Mouse (Mus musculus) central nervous system, embryonic 14 days (tissue): Measurements from ENCODE around the gene Arfrp1. TPM values are rescaled to one million over a fixed set of nuclear protein-coding genes. Genes with fewer than 3 reads are reported as not detected.

Experiments
- polyA plus RNA-seq: library from polyadenylated mRNA; depleted of rRNA; stranded (reverse); fragments of >200 nt; gene quantifications from 2 replicates; pipeline ENCODE4 v1.2.3, GENCODE M21; 2012; rRNA removed

Arfrp1 gene
- polyA plus RNA-seq, result 106 and 119 TPM in 2 replicates

DNA sequence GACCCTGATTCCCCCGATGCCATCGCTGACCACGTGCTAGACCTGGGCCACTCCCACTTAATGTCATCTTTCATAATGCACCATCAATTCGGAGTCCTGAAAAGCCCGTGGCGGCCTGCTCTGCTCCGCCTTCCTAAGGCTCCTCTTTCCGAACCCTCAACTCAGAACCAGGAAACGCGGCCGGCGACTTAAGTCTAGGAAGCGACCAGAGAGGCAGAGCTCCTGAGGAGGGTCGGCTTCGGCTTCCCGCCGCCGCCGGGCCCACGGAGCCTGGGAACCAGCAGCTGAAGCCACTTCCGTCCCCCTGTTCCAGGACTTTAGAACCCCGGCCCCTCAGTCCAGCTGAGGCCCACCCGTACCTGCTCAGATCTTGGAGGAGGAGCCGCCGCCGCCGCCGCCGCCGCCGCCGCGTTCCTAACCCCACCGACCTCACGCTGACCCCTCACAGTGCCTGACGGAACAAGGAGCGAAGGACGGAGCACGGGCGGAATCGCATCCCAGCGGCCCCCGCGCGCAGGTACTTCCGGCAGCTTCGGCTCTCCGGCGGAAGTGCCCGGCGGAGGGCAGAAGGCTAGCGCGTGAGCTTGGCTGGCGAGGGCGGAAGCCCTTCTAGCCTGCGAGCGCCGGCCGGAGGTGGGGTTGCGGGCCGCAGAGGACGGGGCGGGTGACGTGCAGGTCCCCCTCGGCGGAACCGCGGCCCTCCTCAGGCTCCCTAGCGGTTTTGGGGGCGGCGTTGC is at the start of gene Arfrp1, which contains the start of gene Zgpat:
Gene Arfrp1, minus strand, starts transcription at position 545 of the 737 bp plus-strand sequence.
Gene Zgpat, plus strand, starts transcription at position 69 of the 737 bp plus-strand sequence.

DNA sequence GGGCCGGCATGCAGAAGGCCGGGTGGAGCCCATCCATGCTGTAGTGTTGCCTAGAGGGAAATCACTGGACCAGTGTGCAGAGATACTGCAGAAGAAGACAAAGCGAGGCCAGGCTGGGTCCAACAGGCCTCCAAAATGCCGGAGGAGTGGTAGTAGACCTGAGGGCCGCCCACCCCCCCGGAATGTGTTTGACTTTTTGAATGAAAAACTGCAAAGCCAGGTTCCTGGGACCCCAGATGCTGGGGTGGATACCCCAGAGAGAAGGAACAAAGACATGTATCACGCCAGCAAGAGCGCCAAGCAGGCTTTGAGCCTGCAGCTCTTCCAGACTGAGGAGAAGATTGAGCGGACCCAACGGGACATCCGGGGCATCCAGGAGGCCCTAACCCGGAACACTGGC is 14.6 kb upstream of the Arfrp1 start, which contains the start of gene Lime1:
Gene Lime1, plus strand, starts transcription at position 301 of the 400 bp plus-strand sequence.

GRCm38 (mm10) chr2:181319248-181320102 is 45.7 kb downstream of the Arfrp1 start, which contains the start of gene Rtel1:
Rtel1 (plus strand) TSS chr2:181319739.

DNA sequence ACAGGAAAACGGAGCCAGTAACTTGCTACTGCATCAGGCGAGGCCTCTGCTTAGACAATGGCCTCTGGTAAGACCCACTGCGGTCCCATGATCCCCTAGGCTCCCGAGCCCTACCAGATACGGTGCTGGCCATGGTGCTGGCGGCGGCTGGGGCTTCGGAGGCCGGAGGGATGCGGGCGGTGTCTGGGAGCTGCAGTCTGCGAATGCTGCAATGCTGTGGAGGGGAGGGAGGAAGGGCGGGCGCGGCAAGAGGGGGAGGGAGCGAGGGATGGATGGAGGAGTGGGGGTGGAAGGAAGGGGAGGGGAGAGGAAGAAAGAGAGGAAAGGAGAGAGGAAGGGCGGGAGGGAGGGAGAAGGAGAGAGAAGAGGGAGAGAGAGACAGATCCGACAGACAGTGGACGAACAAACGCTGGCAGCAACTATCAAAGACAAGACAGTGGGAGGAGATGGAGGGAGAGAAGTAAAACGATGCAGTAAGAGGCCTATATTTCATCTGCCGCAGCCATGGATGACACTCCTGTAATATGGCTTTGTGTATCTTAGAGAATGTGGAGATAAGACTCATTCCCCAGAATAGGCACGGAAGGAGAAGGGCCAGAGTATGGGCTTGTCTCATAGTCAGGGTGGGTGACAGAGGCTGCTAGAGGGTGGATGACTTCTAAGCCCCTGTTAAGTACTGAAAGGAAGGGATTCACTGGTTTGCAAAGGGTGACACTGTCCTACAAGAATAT is 51.0 kb downstream of the Arfrp1 start, which contains the start of gene Stmn3:
Gene Stmn3, minus strand, starts transcription at position 421 of the 731 bp plus-strand sequence.

Other genes starting within 250 kb of the Arfrp1 start
- gene Kcnq2, start 230.1 kb downstream of the Arfrp1 start, polyA plus RNA-seq, result 66.5 and 69.9 TPM in 2 replicates
- gene Eef1a2, start 208.4 kb downstream of the Arfrp1 start, polyA plus RNA-seq, result 86.1 and 90.0 TPM in 2 replicates
- 247 and 280 TPM in 2 replicates for gene Ppdpf, start 178.2 kb downstream of the Arfrp1 start, polyA plus RNA-seq
- gene Ptk6, start 162.6 kb downstream of the Arfrp1 start, polyA plus RNA-seq, result 0.02 and 0.03 TPM in 2 replicates
- 0.15 and 0.21 TPM in 2 replicates for gene Srms, start 152.2 kb downstream of the Arfrp1 start, polyA plus RNA-seq
- gene Fndc11, start 145.4 kb downstream of the Arfrp1 start, polyA plus RNA-seq, result 0.07 and 0.09 TPM in 2 replicates
- 2.3 and 3.6 TPM in 2 replicates for gene Helz2, start 123.4 kb downstream of the Arfrp1 start, polyA plus RNA-seq
- 32.1 and 35.0 TPM in 2 replicates for gene Gmeb2, start 77.4 kb downstream of the Arfrp1 start, polyA plus RNA-seq
- 686 and 740 TPM in 2 replicates for gene Stmn3, start 50.9 kb downstream of the Arfrp1 start, polyA plus RNA-seq
- gene Rtel1, start 45.7 kb downstream of the Arfrp1 start, polyA plus RNA-seq, result 119 and 121 TPM in 2 replicates
- gene Zgpat, start 476 bp downstream of the Arfrp1 start, polyA plus RNA-seq, result 122 and 128 TPM in 2 replicates
- 110 and 111 TPM in 2 replicates for gene Lime1, start 14.7 kb upstream of the Arfrp1 start, polyA plus RNA-seq
- 10.5 and 11.4 TPM in 2 replicates for gene Zbtb46, start 94.0 kb upstream of the Arfrp1 start, polyA plus RNA-seq
- gene Abhd16b, start 127.8 kb upstream of the Arfrp1 start, polyA plus RNA-seq, result not detected in 2 replicates
- gene Tpd52l2, start 131.7 kb upstream of the Arfrp1 start, polyA plus RNA-seq, result 124 TPM in 2 replicates
- gene Dnajc5, start 155.1 kb upstream of the Arfrp1 start, polyA plus RNA-seq, result 136 and 141 TPM in 2 replicates
- 140 and 143 TPM in 2 replicates for gene Uckl1, start 219.5 kb upstream of the Arfrp1 start, polyA plus RNA-seq
- 47.0 and 50.2 TPM in 2 replicates for gene Prpf6, start 226.5 kb upstream of the Arfrp1 start, polyA plus RNA-seq
- gene Zfp512b, start 227.4 kb upstream of the Arfrp1 start, polyA plus RNA-seq, result 131 and 132 TPM in 2 replicates
- gene Samd10, start 233.8 kb upstream of the Arfrp1 start, polyA plus RNA-seq, result 106 and 110 TPM in 2 replicates